Mouse (Mus musculus) embryonic facial prominence, embryonic 14.5 days (tissue): ENCODE data around the gene Polr1a. TPM values are rescaled to one million over a fixed set of nuclear protein-coding genes. Genes with fewer than 3 reads are reported as not detected.
A peak's percentile ranks its signal among the peaks of the same experiment; 100 is the strongest.
"Not testable (repeated sequence)": the region's sequence is repeated elsewhere in the genome, so short reads cannot be mapped to it uniquely, and the experiment has no call there.

Source experiments
- ATAC-seq: fragments of 200-750 bp; cut with Nextera tagmentation; 2 replicates; pipeline ENCODE4 v1.8.0; 2017; ENCODE audit warnings: low read depth, moderate number of reproducible peaks, moderate TSS enrichment
- DNase-seq: peaks from one replicate; pipeline ENCODE4 v3.0.0-alpha.2; 2015; ENCODE audit warnings: low spot score
- H3K27ac ChIP-seq: fragments of 300-500 bp; sonication (generic); replicated peaks from 2 replicates; pipeline ENCODE4 v1.5.1; 2014; ENCODE audit warnings: low read depth, mild to moderate bottlenecking, low read length, moderate library complexity
- H3K27me3 ChIP-seq: fragments of 300-500 bp; sonication (generic); replicated peaks from 2 replicates; pipeline ENCODE4 v1.6.1; 2014; ENCODE audit warnings: low read length; ENCODE audit not compliant: control insufficient read depth, insufficient read depth
- H3K36me3 ChIP-seq: fragments of 300-500 bp; sonication (generic); 2 replicates; pipeline ENCODE4 v1.6.1; 2014; ENCODE audit warnings: low read length, mixed read lengths; ENCODE audit not compliant: control insufficient read depth, insufficient read depth
- H3K4me1 ChIP-seq: fragments of 300-500 bp; sonication (generic); 2 replicates; pipeline ENCODE4 v1.6.1; 2014; ENCODE audit warnings: antibody characterized with exemption, low read length; ENCODE audit not compliant: control insufficient read depth, insufficient read depth
- H3K4me2 ChIP-seq: fragments of 300-500 bp; sonication (generic); 2 replicates; pipeline ENCODE4 v1.6.1; 2014; ENCODE audit warnings: low read depth, mild to moderate bottlenecking, low read length, moderate library complexity, mixed read lengths
- H3K4me3 ChIP-seq: fragments of 300-500 bp; sonication (generic); 2 replicates; pipeline ENCODE4 v1.5.1; 2014; ENCODE audit warnings: low read depth, mild to moderate bottlenecking, low read length
- H3K9ac ChIP-seq: fragments of 300-500 bp; sonication (generic); 2 replicates; pipeline ENCODE4 v1.6.1; 2014; ENCODE audit warnings: low read depth, mild to moderate bottlenecking, low read length, moderate library complexity, mixed read lengths
- H3K9me3 ChIP-seq: fragments of 300-500 bp; sonication (generic); 2 replicates; pipeline ENCODE4 v1.6.1; 2016; ENCODE audit warnings: low read length; ENCODE audit not compliant: control insufficient read depth
- WGBS: fragments of 180-500 bp; shearing (Covaris S2); extraction: QIAGEN DNeasy Blood & Tissue Kit; methylation state at CpG from one replicate; pipeline ENCODE4 v1.1.7; 2014; 5-methylcytosine and 5-hydroxymethylcytosine counted together
- polyA plus RNA-seq: library from polyadenylated mRNA; unstranded; fragments of >200 nt; fragmentation: Nextera tagmentation; extraction: Ambion mirVana; gene quantifications from 2 replicates; pipeline ENCODE4 v1.2.1, GENCODE M21; 2014

Polr1a gene
- polyA plus RNA-seq, 1 experiment from 2014 or later, result 28.9 TPM

- Histone ChIP-seq H3K36me3 (peaks cover 31% of the 10 kb centered on the region), H3K4me3 (peak overlapping the region; percentile 87), H3K9ac (0 out of 2 replicates have a peak overlapping the region, but pooled peaks have one; percentile 77), H3K27me3 (no peaks in the 10 kb centered on the region), H3K9me3 (no peaks in the 10 kb centered on the region), H3K4me2 (peak overlapping the region; percentile 85), H3K4me1 (peaks cover 13% of the 10 kb centered on the region), H3K27ac (no peak overlapping the region)
- ATAC-seq (no peak), DNase-seq (peak; percentile 4)
- 71% methylated on average over 6 of the region's 6 CpGs for WGBS
Observed at GRCm38 (mm10) chr6:71909840-71910239, 987 bp downstream of the Polr1a start.

- Histone ChIP-seq H3K4me1 (peaks cover 13% of the 10 kb centered on the region), H3K27ac (no peak overlapping the region), H3K9me3 (no peaks in the 10 kb centered on the region), H3K9ac (no peak overlapping the region), H3K27me3 (no peaks in the 10 kb centered on the region), H3K36me3 (peaks cover 34% of the 10 kb centered on the region), H3K4me3 (no peak overlapping the region), H3K4me2 (no peak overlapping the region)
- ATAC-seq (no peak), DNase-seq (no peak)
- 85% methylated on average over 5 of the region's 5 CpGs for WGBS
Observed at GRCm38 (mm10) chr6:71911686-71912450, 3.0 kb downstream of the Polr1a start.

GRCm38 (mm10) chr6:71920752-71921151 is 11.9 kb downstream of the Polr1a start:
- ATAC-seq, result no peak
- no peak overlapping the region for H3K27ac ChIP-seq
- DNase-seq, result no peak
- peaks cover 95% of the 10 kb centered on the region for H3K36me3 ChIP-seq
- H3K9me3 ChIP-seq, result no peaks in the 10 kb centered on the region
- no peak overlapping the region for H3K4me3 ChIP-seq
- H3K27me3 ChIP-seq, result no peaks in the 10 kb centered on the region
- H3K4me2 ChIP-seq, result no peak overlapping the region
- H3K9ac ChIP-seq, result no peak overlapping the region
- 92% methylated on average over 7 of the region's 7 CpGs for WGBS
- no peaks in the 10 kb centered on the region for H3K4me1 ChIP-seq

- H3K27ac ChIP-seq, H3K9me3 ChIP-seq: not testable (repeated sequence)
Observed at GRCm38 (mm10) chr6:71925233-71925632, 16.4 kb downstream of the Polr1a start.

GRCm38 (mm10) chr6:71927911-71928310 is 19.1 kb downstream of the Polr1a start:
- no peak overlapping the region for H3K27ac ChIP-seq
- ATAC-seq, result peak; percentile 74
- no peak overlapping the region for H3K4me3 ChIP-seq
- H3K9ac ChIP-seq, result no peak overlapping the region
- H3K4me2 ChIP-seq, result no peak overlapping the region
- peak; percentile 62 for DNase-seq
- H3K27me3 ChIP-seq, result no peaks in the 10 kb centered on the region
- no peaks in the 10 kb centered on the region for H3K4me1 ChIP-seq
- no peaks in the 10 kb centered on the region for H3K9me3 ChIP-seq
- peaks cover 89% of the 10 kb centered on the region for H3K36me3 ChIP-seq

More at GRCm38 (mm10) chr6:71925233-71925632, 16.4 kb downstream of the Polr1a start:
- H3K27me3 ChIP-seq, H3K9ac ChIP-seq, H3K4me3 ChIP-seq, H3K4me2 ChIP-seq, H3K4me1 ChIP-seq, ATAC-seq, DNase-seq: not testable (repeated sequence)
- 87% methylated on average over 5 of the region's 5 CpGs for WGBS
- peaks cover 88% of the 10 kb centered on the region for H3K36me3 ChIP-seq

GRCm38 (mm10) chr6:71930053-71930452 is 21.2 kb downstream of the Polr1a start:
- Histone ChIP-seq H3K9ac (no peak overlapping the region), H3K27me3 (no peaks in the 10 kb centered on the region), H3K4me3 (no peak overlapping the region), H3K27ac (no peak overlapping the region), H3K4me1 (peaks cover 6% of the 10 kb centered on the region), H3K36me3 (peaks cover 86% of the 10 kb centered on the region), H3K9me3 (no peaks in the 10 kb centered on the region), H3K4me2 (no peak overlapping the region)
- DNase-seq, result no peak
- no peak for ATAC-seq
- 85% methylated on average over 10 of the region's 10 CpGs for whole genome bisulfite sequencing

GRCm38 (mm10) chr6:71930830-71931437 is 22.1 kb downstream of the Polr1a start:
- Histone ChIP-seq H3K36me3 (peaks cover 84% of the 10 kb centered on the region), H3K27ac (no peak overlapping the region), H3K9me3 (no peaks in the 10 kb centered on the region), H3K9ac (no peak overlapping the region), H3K4me3 (no peak overlapping the region), H3K27me3 (no peaks in the 10 kb centered on the region), H3K4me1 (peaks cover 11% of the 10 kb centered on the region), H3K4me2 (no peak overlapping the region)
- ATAC-seq (no peak), DNase-seq (no peak)
- 79% methylated on average over 12 of the region's 12 CpGs for WGBS

- no peak for ATAC-seq
- 76% methylated on average over 5 of the region's 5 CpGs for WGBS
- peaks cover 84% of the 10 kb centered on the region for H3K36me3 ChIP-seq
Observed at GRCm38 (mm10) chr6:71932347-71932746, 23.5 kb downstream of the Polr1a start.

More at GRCm38 (mm10) chr6:71932347-71932746, 23.5 kb downstream of the Polr1a start:
- DNase-seq, result no peak
- no peaks in the 10 kb centered on the region for H3K27me3 ChIP-seq
- H3K4me1 ChIP-seq, result peaks cover 15% of the 10 kb centered on the region
- no peak overlapping the region for H3K9ac ChIP-seq
- H3K27ac ChIP-seq, result no peak overlapping the region
- H3K4me2 ChIP-seq, result no peak overlapping the region
- no peak overlapping the region for H3K4me3 ChIP-seq
- H3K9me3 ChIP-seq, result no peaks in the 10 kb centered on the region
